Mouse (Mus musculus) brain, embryonic 14.5 days (tissue): ENCODE results near the gene Epha7. TPM values are rescaled to one million over a fixed set of nuclear protein-coding genes. Genes with fewer than 3 reads are reported as not detected.
A peak's percentile ranks its signal among the peaks of the same experiment; 100 is the strongest.

Experiments used
- DNase-seq: peaks from one replicate; pipeline ENCODE4 v3.0.0-alpha.2; 2011; ENCODE audit warnings: low read depth
- CTCF ChIP-seq: fragments of 200-500 bp; IDR thresholded peaks from 2 replicates; pipeline ENCODE4 v1.5.1; 2012; ENCODE audit warnings: inconsistent platforms, mild to moderate bottlenecking, moderate library complexity, borderline replicate concordance; ENCODE audit not compliant: insufficient read depth, insufficient read length; ENCODE audit errors: extremely low read depth
- POLR2A ChIP-seq: fragments of 200-500 bp; IDR thresholded peaks from 2 replicates; pipeline ENCODE4 v1.6.1; 2012; ENCODE audit warnings: mild to moderate bottlenecking, inconsistent platforms, borderline replicate concordance; ENCODE audit not compliant: poor library complexity, insufficient read depth, insufficient read length, severe bottlenecking; ENCODE audit errors: extremely low read depth
- polyA plus RNA-seq: library from polyadenylated mRNA; depleted of rRNA; stranded (reverse); fragments of >200 nt; gene quantifications from 2 replicates; pipeline ENCODE4 v1.2.3, GENCODE M21; 2012; rRNA removed

The Epha7 gene
- polyA plus RNA-seq: 21.2 and 35.3 TPM in 2 replicates

GRCm38 (mm10) chr4:28812691-28813289 is at the start of gene Epha7:
TSS of gene Epha7 (plus strand) at chr4:28813131.
- TF ChIP-seq POLR2A (peak; percentile 89; the same call in 1 of the 2 replicates), CTCF (no peak)
- DNase-seq: peak; percentile 99

- TF ChIP-seq POLR2A: no peak
- no peak for TF ChIP-seq CTCF
- DNase-seq: peak; percentile 11
These were observed 29.0 kb upstream of the Epha7 start for GRCm38 (mm10) chr4:28783961-28784360.

GRCm38 (mm10) chr4:28808800-28809199 is 4.1 kb upstream of the Epha7 start:
- peak; percentile 60 for DNase-seq
- TF ChIP-seq POLR2A (no peak), CTCF (peak; percentile 45; the same call in 1 of the 2 replicates)

GRCm38 (mm10) chr4:28809703-28810102 is 3.2 kb upstream of the Epha7 start:
- no peak for DNase-seq
- TF ChIP-seq CTCF: no peak
- no peak for TF ChIP-seq POLR2A

GRCm38 (mm10) chr4:28813551-28814475 is 882 bp downstream of the Epha7 start:
- DNase-seq: peak; percentile 81
- 0 out of 2 replicates have a peak, but pooled peaks have one; percentile 20 for TF ChIP-seq POLR2A
- no peak for TF ChIP-seq CTCF

GRCm38 (mm10) chr4:28814476-28814815 is 1.5 kb downstream of the Epha7 start:
- no peak for DNase-seq
- TF ChIP-seq POLR2A (no peak), CTCF (no peak)

- DNase-seq: peak; percentile 95
- TF ChIP-seq CTCF (peak; percentile 49; the same call in 1 of the 2 replicates), POLR2A (no peak)
These were observed 2.1 kb downstream of the Epha7 start for GRCm38 (mm10) chr4:28814816-28815620.

GRCm38 (mm10) chr4:28815621-28815920 is 2.6 kb downstream of the Epha7 start:
- no peak for DNase-seq
- TF ChIP-seq POLR2A: no peak
- no peak for TF ChIP-seq CTCF

GRCm38 (mm10) chr4:28823616-28824015 is 10.7 kb downstream of the Epha7 start:
- TF ChIP-seq CTCF (no peak), POLR2A (no peak)
- DNase-seq: no peak

- peak; percentile 79 for DNase-seq
- TF ChIP-seq CTCF (no peak), POLR2A (no peak)
These were observed 11.7 kb downstream of the Epha7 start for GRCm38 (mm10) chr4:28824616-28825015.

- TF ChIP-seq CTCF: no peak
These were observed 24.7 kb downstream of the Epha7 start for GRCm38 (mm10) chr4:28837669-28838068.

More at GRCm38 (mm10) chr4:28837669-28838068, 24.7 kb downstream of the Epha7 start:
- DNase-seq: no peak
